Mouse (Mus musculus): ENCODE results near the gene Sergef.

Sergef gene

GRCm38 (mm10) chr7:46403616-46404485 lies 235.8 kb downstream of the Sergef start:
- DNase-seq (ENCODE audit: low spot score): no peak

- DNase-seq (ENCODE audit: low spot score): no peak
Observed at GRCm38 (mm10) chr7:46401371-46402180, 238.0 kb downstream of the Sergef start.

GRCm38 (mm10) chr7:46400346-46400745 lies 239.3 kb downstream of the Sergef start:
- DNase-seq (ENCODE audit: low spot score): no peak

DNA sequence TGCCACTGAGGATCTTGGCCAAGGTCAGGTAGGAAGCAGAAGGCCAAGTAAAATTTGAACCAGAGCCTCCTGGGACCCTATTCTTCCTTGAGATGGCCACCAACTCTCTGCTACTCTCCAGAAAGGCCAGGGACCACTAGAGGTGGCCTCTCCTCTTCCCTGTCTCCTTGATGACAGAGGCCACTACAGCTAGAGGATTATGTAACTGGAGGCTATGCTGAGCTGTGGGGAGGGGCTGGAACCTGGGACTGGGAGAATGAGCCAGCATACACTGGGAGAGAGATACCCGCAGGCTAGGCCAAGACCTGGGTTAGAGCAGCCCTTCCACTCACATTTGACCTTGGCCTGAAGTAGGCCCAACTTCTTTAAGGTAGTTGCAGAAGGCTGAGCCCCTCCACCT lies 239.9 kb downstream of the Sergef start:
- no peak for DNase-seq (ENCODE audit: low spot score)

DNA sequence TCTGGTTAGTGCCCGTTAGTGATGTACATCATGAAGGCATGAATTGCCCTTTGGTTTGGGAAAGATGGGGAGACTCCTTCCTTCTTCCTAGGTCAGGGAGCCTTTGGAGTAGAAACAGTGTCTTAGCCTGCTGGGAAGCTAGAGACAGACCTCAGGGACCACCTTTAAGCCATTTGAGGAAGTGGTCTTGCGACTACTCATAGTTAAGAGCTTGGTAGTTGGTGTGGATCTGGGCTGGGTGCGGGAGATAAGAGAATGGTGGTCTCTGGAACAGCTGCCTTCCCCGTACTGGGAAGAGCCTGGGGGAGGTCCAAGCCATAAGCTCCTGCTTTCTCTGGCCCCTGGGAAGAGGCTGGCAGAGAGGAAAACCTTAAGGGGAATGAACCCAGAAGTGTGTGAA lies 241.0 kb downstream of the Sergef start:
- no peak for DNase-seq (ENCODE audit: low spot score)

DNA sequence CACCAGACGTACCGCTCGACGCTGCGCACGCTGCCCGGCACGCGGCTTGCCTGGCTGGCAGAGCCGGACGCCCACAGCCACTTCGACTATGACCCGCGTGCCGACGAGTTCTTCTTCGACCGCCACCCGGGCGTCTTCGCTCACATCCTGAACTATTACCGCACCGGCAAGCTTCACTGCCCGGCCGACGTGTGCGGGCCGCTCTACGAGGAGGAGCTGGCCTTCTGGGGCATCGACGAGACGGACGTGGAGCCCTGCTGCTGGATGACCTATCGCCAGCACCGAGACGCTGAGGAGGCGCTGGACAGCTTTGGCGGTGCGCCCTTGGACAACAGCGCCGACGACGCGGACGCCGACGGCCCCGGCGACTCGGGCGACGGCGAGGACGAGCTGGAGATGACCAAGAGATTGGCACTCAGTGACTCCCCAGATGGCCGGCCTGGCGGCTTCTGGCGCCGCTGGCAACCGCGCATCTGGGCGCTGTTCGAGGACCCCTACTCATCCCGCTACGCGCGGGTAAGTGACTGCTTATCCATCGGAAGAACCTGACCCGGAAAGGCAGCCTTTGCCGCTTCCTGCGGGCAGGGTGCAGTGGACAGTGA lies 241.8 kb downstream of the Sergef start:
- no peak for DNase-seq (ENCODE audit: low spot score)

GRCm38 (mm10) chr7:46396928-46397731 lies 242.5 kb downstream of the Sergef start:
- peak; percentile 52 for DNase-seq (ENCODE audit: low spot score)

- DNase-seq (ENCODE audit: low spot score): peak; percentile 77
Observed at GRCm38 (mm10) chr7:46396231-46396927, 243.2 kb downstream of the Sergef start, which contains the start of gene Kcnc1. Kcnc1 (plus strand) TSS chr7:46396497.

DNA sequence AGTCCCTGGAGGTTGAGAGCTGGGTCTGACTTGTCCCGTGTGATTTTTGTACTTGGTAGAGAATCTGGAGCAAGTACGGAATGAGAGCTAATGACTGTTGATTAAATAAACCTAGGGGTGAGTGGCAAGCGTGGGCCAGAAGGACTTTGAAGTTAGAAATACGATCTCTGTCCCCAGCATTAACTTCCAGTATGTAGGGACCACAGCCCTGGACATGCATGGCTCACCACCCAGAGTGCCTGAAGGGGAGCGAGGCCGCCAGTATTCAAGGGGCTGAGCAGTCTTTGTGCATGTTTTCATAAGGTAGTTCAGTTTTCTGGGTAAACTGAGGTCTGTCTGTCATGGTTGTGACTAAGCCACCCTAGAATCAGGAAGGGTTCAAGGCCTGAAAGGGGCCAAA lies 244.0 kb downstream of the Sergef start:
- no peak for DNase-seq (ENCODE audit: low spot score)

DNA sequence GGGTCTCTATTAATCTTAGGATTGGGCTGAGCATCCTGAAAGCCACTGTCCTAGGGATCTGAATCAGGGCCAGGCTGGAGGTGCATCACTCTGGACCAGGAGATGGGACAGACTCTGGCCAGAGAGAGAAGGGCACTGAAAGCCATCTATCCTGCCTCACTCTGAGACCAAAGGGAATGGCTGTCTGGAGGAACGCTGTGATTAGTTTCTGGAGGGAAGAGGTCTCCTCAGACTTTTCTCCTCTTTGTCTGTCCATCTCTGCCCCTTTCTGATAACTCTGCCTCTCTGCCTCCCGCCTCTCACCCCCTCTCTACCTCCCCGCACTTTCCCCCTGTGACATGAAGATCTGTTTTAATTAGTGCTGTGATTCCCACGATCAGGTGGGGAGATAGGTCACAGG lies 244.7 kb downstream of the Sergef start:
- DNase-seq (ENCODE audit: low spot score): no peak

DNA sequence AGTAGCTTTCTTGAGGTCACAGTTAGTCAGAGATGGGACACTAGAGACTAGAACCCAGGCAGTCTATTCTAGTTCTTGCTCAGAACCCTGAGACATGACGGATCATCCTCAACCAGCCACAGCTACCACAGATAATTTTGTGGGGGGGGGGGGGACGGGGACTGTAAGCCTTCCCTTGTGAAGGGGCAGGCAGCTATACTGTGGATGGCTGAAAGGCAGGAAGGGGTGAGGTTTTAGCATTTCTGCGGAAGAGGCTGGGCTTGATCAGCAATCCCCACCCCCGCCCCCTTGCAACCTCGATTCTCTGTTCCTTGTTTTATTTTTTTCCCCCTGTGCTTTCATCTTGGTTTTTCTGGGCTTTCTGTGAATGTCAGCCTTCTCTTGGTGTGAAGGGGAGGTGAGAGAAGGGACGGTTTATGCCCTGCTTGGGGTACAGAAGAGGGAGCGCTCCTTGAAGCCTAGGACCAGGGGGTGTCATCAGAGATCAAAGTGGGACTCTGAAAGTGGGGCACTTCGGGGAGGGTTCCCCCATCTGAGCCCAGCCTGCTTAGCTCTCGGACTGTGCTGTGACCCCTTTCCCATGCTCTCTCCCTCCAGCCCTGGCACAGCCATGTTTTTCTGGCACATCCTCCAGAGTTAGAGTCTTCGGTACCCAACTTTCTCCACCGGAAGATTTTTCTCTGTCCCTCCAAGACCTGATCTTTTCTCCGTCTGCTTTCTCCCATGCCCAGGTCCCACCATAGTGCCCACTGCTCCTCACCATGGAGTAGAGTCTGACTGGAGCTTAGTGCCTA lies 245.7 kb downstream of the Sergef start:
- DNase-seq (ENCODE audit: low spot score): no peak

All from retina, embryonic 14.5 days (tissue).